Mouse (Mus musculus) 3T3-L1 (cell line): ENCODE results near the gene Ssxb6.
"Not testable (repeated sequence)": the region's sequence is repeated elsewhere in the genome, so short reads cannot be mapped to it uniquely, and the experiment has no call there.

Experiments
- DNase-seq: peaks from one replicate; pipeline ENCODE4 v3.0.0-alpha.2; 2015; ENCODE audit warnings: low read depth, low spot score

Gene Ssxb6

GRCm38 (mm10) chrX:8548155-8548554, at the start of gene Ssxb6:
Ssxb6 (minus strand) TSS chrX:8548255.
- DNase-seq: not testable (repeated sequence)

GRCm38 (mm10) chrX:8591716-8592115, 43.7 kb upstream of the Ssxb6 start, which contains the start of gene Ssxb3:
Ssxb3 (minus strand) TSS chrX:8591816.
- DNase-seq: not testable (repeated sequence)

- no peak for DNase-seq
Measured at GRCm38 (mm10) chrX:8524854-8525253, 23.2 kb downstream of the Ssxb6 start, which contains the start of gene Gm14459. Gm14459 (minus strand) TSS chrX:8524954.
